Mouse (Mus musculus) stomach, embryonic 14.5 days (tissue): ENCODE results near the gene 4931429L15Rik. TPM values are rescaled to one million over a fixed set of nuclear protein-coding genes. Genes with fewer than 3 reads are reported as not detected.

Experiments used
- ATAC-seq: fragments of 200-750 bp; cut with Nextera tagmentation; 2 replicates; pipeline ENCODE4 v1.8.0; 2017; ENCODE audit warnings: low read depth, moderate TSS enrichment; ENCODE audit not compliant: insufficient number of reproducible peaks, insufficient read depth, low FRiP score
- H3K27ac ChIP-seq: fragments of 300-500 bp; sonication (generic); 2 replicates; pipeline ENCODE4 v1.5.1; 2014; ENCODE audit warnings: mild to moderate bottlenecking, low read length, moderate library complexity, mixed read lengths
- H3K27me3 ChIP-seq: fragments of 300-500 bp; sonication (generic); 2 replicates; pipeline ENCODE4 v1.6.1; 2014; ENCODE audit warnings: low read length, control low read depth, mixed read lengths; ENCODE audit not compliant: control insufficient read depth, insufficient read depth
- H3K36me3 ChIP-seq: fragments of 300-500 bp; sonication (generic); 2 replicates; pipeline ENCODE4 v1.6.1; 2014; ENCODE audit warnings: mild to moderate bottlenecking, control low read depth, low read length, moderate library complexity, mixed read lengths; ENCODE audit not compliant: control insufficient read depth, insufficient read depth
- H3K4me1 ChIP-seq: fragments of 300-500 bp; sonication (generic); 2 replicates; pipeline ENCODE4 v1.6.1; 2014; ENCODE audit warnings: low read length, control low read depth, mixed read lengths; ENCODE audit not compliant: control insufficient read depth, insufficient read depth
- H3K4me2 ChIP-seq: fragments of 300-500 bp; sonication (generic); replicated peaks from 2 replicates; pipeline ENCODE4 v1.6.1; 2014; ENCODE audit warnings: low read depth, low read length, control low read depth
- H3K4me3 ChIP-seq: fragments of 300-500 bp; sonication (generic); 2 replicates; pipeline ENCODE4 v1.5.1; 2014; ENCODE audit warnings: low read depth, low read length, control low read depth
- H3K9ac ChIP-seq: fragments of 300-500 bp; sonication (generic); replicated peaks from 2 replicates; pipeline ENCODE4 v1.6.1; 2014; ENCODE audit warnings: low read depth, mild to moderate bottlenecking, control low read depth, low read length, moderate library complexity, mixed read lengths
- H3K9me3 ChIP-seq: fragments of 300-500 bp; sonication (generic); 2 replicates; pipeline ENCODE4 v1.6.1; 2016; ENCODE audit warnings: low read depth, low read length, control low read depth; ENCODE audit not compliant: control insufficient read depth
- WGBS: fragments of 180-500 bp; shearing (Covaris S2); extraction: QIAGEN DNeasy Blood & Tissue Kit; methylation state at CpG from one replicate; pipeline ENCODE4 v1.1.7; 2014; 5-methylcytosine and 5-hydroxymethylcytosine counted together
- polyA plus RNA-seq: library from polyadenylated mRNA; unstranded; fragments of >200 nt; fragmentation: Nextera tagmentation; extraction: Ambion mirVana; gene quantifications from 2 replicates; pipeline ENCODE4 v1.2.1, GENCODE M21; 2014

4931429L15Rik gene
- polyA plus RNA-seq, 1 experiment from 2014 or later: not detected

DNA sequence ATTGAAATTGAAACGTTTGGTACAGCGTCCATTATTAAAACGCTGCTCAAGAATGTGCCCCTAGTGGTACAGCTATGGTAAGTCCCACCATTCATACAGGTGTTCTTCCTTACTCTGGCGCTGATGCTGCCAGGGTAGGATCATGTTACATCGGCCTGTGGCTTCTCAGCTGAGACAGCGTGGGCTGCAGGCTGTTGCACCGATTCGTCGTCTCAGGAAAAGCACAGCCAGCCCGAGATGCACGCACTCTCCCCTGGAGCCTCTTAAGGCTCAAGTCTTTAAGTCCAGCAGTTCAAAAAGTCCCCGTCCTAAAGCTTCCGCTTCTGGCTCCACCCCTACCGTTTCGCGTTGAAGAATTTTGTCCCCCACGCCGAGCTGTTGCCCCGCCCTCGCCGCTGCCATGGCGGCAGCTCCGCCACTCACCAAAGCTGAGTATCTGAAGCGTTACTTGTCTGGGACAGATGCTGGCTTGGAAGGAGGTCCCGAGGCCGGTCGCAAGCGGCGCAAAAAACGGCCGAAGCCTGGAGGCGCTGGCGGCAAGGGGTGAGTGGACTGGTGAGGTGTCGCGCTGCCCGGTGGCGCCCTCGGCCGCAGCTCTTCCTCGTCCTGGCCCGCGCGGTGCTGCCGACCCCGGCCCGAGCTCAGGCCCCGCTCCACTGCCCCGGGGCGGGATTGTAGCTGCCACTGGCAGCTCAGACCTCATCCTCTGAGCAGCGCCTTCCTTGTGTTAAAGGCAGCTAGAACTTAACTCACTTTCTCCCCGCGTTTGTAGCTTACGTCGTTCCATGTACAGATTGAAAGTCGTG, 37.0 kb downstream of the 4931429L15Rik start, which contains the start of gene Bud13:
Gene Bud13 (plus strand): TSS at position 378 of the 806 bp plus-strand sequence.
- Histone ChIP-seq H3K4me3 (peak within 1 kb of the TSS; percentile 73), H3K27me3 (no peaks in the 10 kb centered on the region), H3K9ac (peak within 1 kb of the TSS; percentile 81), H3K27ac (peak within 1 kb of the TSS; percentile 85), H3K4me1 (peaks cover 5% of the 10 kb centered on the region; the same call in 1 of the 2 replicates), H3K36me3 (peaks cover 46% of the 10 kb centered on the region), H3K9me3 (no peaks in the 10 kb centered on the region), H3K4me2 (peak within 1 kb of the TSS; percentile 52)
- WGBS: under 1% methylated on average over 54 of the region's 55 CpGs
- peak; percentile 90 for ATAC-seq

GRCm38 (mm10) chr9:46274494-46274893, 45.3 kb downstream of the 4931429L15Rik start:
- Histone ChIP-seq H3K4me3 (no peak overlapping the region), H3K27ac (no peak overlapping the region), H3K9ac (no peak overlapping the region), H3K27me3 (peaks cover 4% of the 10 kb centered on the region; the same call in 1 of the 2 replicates), H3K4me1 (peaks cover 6% of the 10 kb centered on the region), H3K36me3 (peaks cover 33% of the 10 kb centered on the region), H3K4me2 (no peak overlapping the region), H3K9me3 (no peaks in the 10 kb centered on the region)
- WGBS: 86% methylated on average over 9 of the region's 9 CpGs
- no peak for ATAC-seq

GRCm38 (mm10) chr9:46272677-46273454, 46.9 kb downstream of the 4931429L15Rik start, which contains the start of gene Zpr1:
Zpr1 (plus strand) TSS chr9:46273064.
- Histone ChIP-seq H3K27me3 (peaks cover 4% of the 10 kb centered on the region; the same call in 1 of the 2 replicates), H3K4me2 (peak within 1 kb of the TSS; percentile 85), H3K9ac (peak within 1 kb of the TSS; percentile 60), H3K4me1 (peaks cover 6% of the 10 kb centered on the region), H3K36me3 (peaks cover 25% of the 10 kb centered on the region), H3K4me3 (peak within 1 kb of the TSS; percentile 80), H3K27ac (peak within 1 kb of the TSS; percentile 44), H3K9me3 (no peaks in the 10 kb centered on the region)
- peak; percentile 93 for ATAC-seq
- WGBS: 5% methylated on average over 45 of the region's 45 CpGs

DNA sequence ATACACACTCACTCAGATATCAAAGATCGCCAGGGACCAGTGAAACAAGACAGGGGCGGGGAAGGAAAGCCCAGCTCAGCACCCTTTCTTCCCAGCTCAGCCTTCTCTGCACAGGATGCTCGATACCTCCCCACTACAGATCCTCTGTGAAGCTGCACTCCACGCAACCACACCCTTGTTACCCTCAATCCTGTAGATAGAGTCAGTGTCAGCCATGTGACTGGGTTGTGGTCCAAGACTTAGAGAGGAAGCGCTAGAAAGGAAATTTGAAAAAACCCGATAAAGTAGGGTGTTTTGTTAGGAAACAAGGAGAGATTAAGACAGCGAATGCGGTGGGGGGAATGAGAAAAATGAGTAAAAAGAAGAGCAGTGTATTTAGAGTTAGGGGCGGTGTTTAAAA, 47.7 kb downstream of the 4931429L15Rik start:
- Histone ChIP-seq H3K36me3 (peaks cover 18% of the 10 kb centered on the region; the same call in 1 of the 2 replicates), H3K4me1 (peaks cover 6% of the 10 kb centered on the region), H3K27me3 (peaks cover 4% of the 10 kb centered on the region; the same call in 1 of the 2 replicates), H3K9me3 (no peaks in the 10 kb centered on the region), H3K27ac (no peak overlapping the region), H3K9ac (no peak overlapping the region), H3K4me3 (no peak overlapping the region), H3K4me2 (no peak overlapping the region)
- 77% methylated on average over 9 of the region's 9 CpGs for WGBS
- no peak for ATAC-seq

DNA sequence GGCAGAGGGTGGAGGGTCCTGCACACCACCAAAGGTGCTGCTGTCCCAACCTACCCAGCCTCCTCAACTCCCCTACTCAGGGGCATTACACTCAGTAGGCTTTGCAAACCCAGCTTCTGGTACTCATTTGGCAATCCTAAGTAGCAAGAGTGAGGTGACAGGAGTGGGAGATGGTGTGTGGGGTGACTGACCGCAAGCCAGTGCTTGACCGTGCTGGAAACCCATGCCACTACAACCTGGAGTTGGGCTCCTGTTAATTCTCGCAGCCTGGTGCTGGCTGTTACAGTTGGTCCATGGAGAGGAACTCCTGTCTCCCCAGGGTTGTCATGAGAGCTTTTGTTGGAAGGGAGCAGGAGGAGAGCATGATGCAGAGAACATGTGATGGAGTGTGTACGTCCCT, 49.0 kb downstream of the 4931429L15Rik start:
- H3K4me2 ChIP-seq: no peak overlapping the region
- H3K9me3 ChIP-seq: no peaks in the 10 kb centered on the region
- peaks cover 6% of the 10 kb centered on the region; the same call in 1 of the 2 replicates for H3K36me3 ChIP-seq
- peaks cover 6% of the 10 kb centered on the region for H3K4me1 ChIP-seq
- no peak for ATAC-seq
- peaks cover 4% of the 10 kb centered on the region; the same call in 1 of the 2 replicates for H3K27me3 ChIP-seq
- H3K27ac ChIP-seq: no peak overlapping the region
- WGBS: 91% methylated on average over 4 of the region's 4 CpGs
- no peak overlapping the region for H3K9ac ChIP-seq
- H3K4me3 ChIP-seq: no peak overlapping the region

GRCm38 (mm10) chr9:46269125-46269524, 50.7 kb downstream of the 4931429L15Rik start:
- peaks cover 4% of the 10 kb centered on the region; the same call in 1 of the 2 replicates for H3K27me3 ChIP-seq
- WGBS: 84% methylated on average over 5 of the region's 5 CpGs
- ATAC-seq: no peak

GRCm38 (mm10) chr9:46268343-46268873, 51.4 kb downstream of the 4931429L15Rik start, which contains the start of gene Apoa5:
Apoa5 (plus strand) TSS chr9:46268633.
- Histone ChIP-seq H3K27ac (no peak within 1 kb of the TSS), H3K27me3 (peaks cover 4% of the 10 kb centered on the region; the same call in 1 of the 2 replicates), H3K36me3 (no peaks in the 10 kb centered on the region), H3K9ac (no peak within 1 kb of the TSS), H3K4me2 (no peak within 1 kb of the TSS), H3K4me1 (no peaks in the 10 kb centered on the region), H3K4me3 (no peak within 1 kb of the TSS), H3K9me3 (no peaks in the 10 kb centered on the region)
- 43% methylated on average over 7 of the region's 7 CpGs for WGBS
- ATAC-seq: no peak

More at GRCm38 (mm10) chr9:46269125-46269524, 50.7 kb downstream of the 4931429L15Rik start:
- Histone ChIP-seq H3K4me3 (no peak overlapping the region), H3K9me3 (no peaks in the 10 kb centered on the region), H3K4me1 (peaks cover 6% of the 10 kb centered on the region), H3K4me2 (no peak overlapping the region), H3K9ac (no peak overlapping the region), H3K36me3 (no peaks in the 10 kb centered on the region), H3K27ac (no peak overlapping the region)

DNA sequence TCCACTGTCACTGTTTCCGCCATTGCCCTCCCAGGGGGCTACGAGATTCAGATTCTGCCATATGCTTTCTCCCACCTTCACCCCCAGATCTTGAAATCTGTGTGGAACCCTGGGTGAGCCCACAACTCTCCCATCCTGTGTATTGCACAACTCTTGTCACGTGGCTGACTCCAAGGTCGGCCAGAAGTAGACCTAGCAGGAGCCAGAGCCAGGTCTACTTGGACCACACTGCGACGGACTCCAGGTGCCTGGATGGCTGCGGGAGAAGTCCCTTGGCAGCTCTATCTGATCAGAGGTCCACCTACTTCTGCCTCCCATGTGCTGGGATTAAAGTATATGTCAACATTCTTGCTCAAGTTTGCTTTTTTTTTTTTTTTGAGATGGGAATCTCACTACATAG, 58.7 kb downstream of the 4931429L15Rik start:
- Histone ChIP-seq H3K4me3 (no peak overlapping the region), H3K27me3 (no peaks in the 10 kb centered on the region), H3K9ac (no peak overlapping the region), H3K27ac (no peak overlapping the region), H3K4me2 (no peak overlapping the region), H3K4me1 (no peaks in the 10 kb centered on the region), H3K9me3 (no peaks in the 10 kb centered on the region), H3K36me3 (no peaks in the 10 kb centered on the region)
- ATAC-seq: no peak
- 80% methylated on average over 7 of the region's 7 CpGs for WGBS
